Mouse (Mus musculus) heart, embryonic 12.5 days (tissue): Measurements from ENCODE around the gene Hmga1b. TPM values are rescaled to one million over a fixed set of nuclear protein-coding genes. Genes with fewer than 3 reads are reported as not detected.

Experiments used
- ATAC-seq: fragments of 200-750 bp; cut with Nextera tagmentation; 2 replicates; pipeline ENCODE4 v1.8.0; 2017; ENCODE audit warnings: moderate TSS enrichment, moderate library complexity; ENCODE audit not compliant: insufficient number of reproducible peaks, low FRiP score
- H3K27ac ChIP-seq: fragments of 300-500 bp; sonication (generic); 2 replicates; pipeline ENCODE4 v1.5.1; 2016; ENCODE audit warnings: mild to moderate bottlenecking, moderate library complexity; ENCODE audit not compliant: poor library complexity, severe bottlenecking
- H3K27me3 ChIP-seq: fragments of 300-500 bp; sonication (generic); replicated peaks from 2 replicates; pipeline ENCODE4 v1.6.1; 2016; ENCODE audit warnings: mild to moderate bottlenecking, moderate library complexity
- H3K36me3 ChIP-seq: fragments of 300-500 bp; sonication (generic); 2 replicates; pipeline ENCODE4 v1.6.1; 2016; ENCODE audit warnings: mild to moderate bottlenecking, moderate library complexity
- H3K4me1 ChIP-seq: fragments of 300-500 bp; sonication (generic); replicated peaks from 2 replicates; pipeline ENCODE4 v1.6.1; 2016; ENCODE audit warnings: mild to moderate bottlenecking
- H3K4me2 ChIP-seq: fragments of 300-500 bp; sonication (generic); 2 replicates; pipeline ENCODE4 v1.6.1; 2016; ENCODE audit warnings: mild to moderate bottlenecking, moderate library complexity
- H3K4me3 ChIP-seq: fragments of 300-500 bp; sonication (generic); 2 replicates; pipeline ENCODE4 v1.5.1; 2016; ENCODE audit warnings: mild to moderate bottlenecking
- H3K9ac ChIP-seq: fragments of 300-500 bp; sonication (generic); 2 replicates; pipeline ENCODE4 v1.6.1; 2016; ENCODE audit warnings: mild to moderate bottlenecking, moderate library complexity
- H3K9me3 ChIP-seq: fragments of 300-500 bp; sonication (generic); replicated peaks from 2 replicates; pipeline ENCODE4 v1.6.1; 2016; ENCODE audit warnings: mild to moderate bottlenecking, moderate library complexity
- WGBS: fragments of 180-500 bp; shearing (Covaris S2); methylation state at CpG from one replicate; pipeline ENCODE4 v1.1.7; 2016; 5-methylcytosine and 5-hydroxymethylcytosine counted together
- polyA plus RNA-seq: library from polyadenylated mRNA; unstranded; fragments of >200 nt; fragmentation: Nextera tagmentation; extraction: Ambion mirVana; gene quantifications from 2 replicates; pipeline ENCODE4 v1.2.1, GENCODE M21; 2016

The Hmga1b gene
- polyA plus RNA-seq, 1 experiment from 2014 or later, result 3.5 TPM

GRCm38 (mm10) chr11:120805375-120806298 lies 43.0 kb downstream of the Hmga1b start:
- Histone ChIP-seq H3K4me2 (no peak overlapping the region), H3K9me3 (no peaks in the 10 kb centered on the region), H3K9ac (no peak overlapping the region), H3K36me3 (peaks cover 59% of the 10 kb centered on the region), H3K4me1 (0 out of 2 replicates have a peak, but pooled peaks cover 1% of the 10 kb centered on the region), H3K4me3 (no peak overlapping the region), H3K27me3 (no peaks in the 10 kb centered on the region), H3K27ac (no peak overlapping the region)
- 90% methylated on average over 7 of the region's 7 CpGs for WGBS
- ATAC-seq, result no peak

- no peak for ATAC-seq
- Histone ChIP-seq H3K27me3 (no peaks in the 10 kb centered on the region), H3K4me2 (no peak overlapping the region), H3K4me3 (no peak overlapping the region), H3K4me1 (no peaks in the 10 kb centered on the region), H3K36me3 (peaks cover 82% of the 10 kb centered on the region), H3K9me3 (no peaks in the 10 kb centered on the region), H3K27ac (no peak overlapping the region), H3K9ac (no peak overlapping the region)
- WGBS, result 84% methylated on average over 12 of the region's 12 CpGs
Measured at GRCm38 (mm10) chr11:120808010-120808409, 45.4 kb downstream of the Hmga1b start.

GRCm38 (mm10) chr11:120812068-120812467 lies 49.5 kb downstream of the Hmga1b start:
- no peak for ATAC-seq
- 94% methylated on average over 16 of the region's 16 CpGs for WGBS

More at GRCm38 (mm10) chr11:120812068-120812467, 49.5 kb downstream of the Hmga1b start:
- H3K27me3 ChIP-seq, result no peaks in the 10 kb centered on the region
- H3K4me2 ChIP-seq, result no peak overlapping the region
- no peak overlapping the region for H3K27ac ChIP-seq
- H3K4me3 ChIP-seq, result no peak overlapping the region
- no peaks in the 10 kb centered on the region for H3K9me3 ChIP-seq
- no peak overlapping the region for H3K9ac ChIP-seq
- H3K36me3 ChIP-seq, result peaks cover 100% of the 10 kb centered on the region
- H3K4me1 ChIP-seq, result no peaks in the 10 kb centered on the region

Other genes starting within 250 kb of the Hmga1b start
- gene Gcgr, start 232.1 kb upstream of the Hmga1b start, polyA plus RNA-seq, result 1.2 and 1.4 TPM in 2 replicates
- gene Mcrip1, start 213.1 kb upstream of the Hmga1b start, polyA plus RNA-seq, result 126 and 130 TPM in 2 replicates
- gene Ppp1r27, start 211.7 kb upstream of the Hmga1b start, polyA plus RNA-seq, result not detected in 2 replicates
- 478 and 480 TPM in 2 replicates for gene P4hb, start 189.5 kb upstream of the Hmga1b start, polyA plus RNA-seq
- 422 and 442 TPM in 2 replicates for gene Arhgdia, start 181.2 kb upstream of the Hmga1b start, polyA plus RNA-seq
- 356 and 361 TPM in 2 replicates for gene Alyref, start 164.4 kb upstream of the Hmga1b start, polyA plus RNA-seq
- 174 and 175 TPM in 2 replicates for gene Anapc11, start 164.4 kb upstream of the Hmga1b start, polyA plus RNA-seq
- 13.6 and 20.3 TPM in 2 replicates for gene Npb, start 154.3 kb upstream of the Hmga1b start, polyA plus RNA-seq
- gene Pcyt2, start 144.9 kb upstream of the Hmga1b start, polyA plus RNA-seq, result 82.1 and 82.9 TPM in 2 replicates
- 20.1 and 20.4 TPM in 2 replicates for gene Sirt7, start 137.6 kb upstream of the Hmga1b start, polyA plus RNA-seq
- gene Mafg, start 129.2 kb upstream of the Hmga1b start, polyA plus RNA-seq, result 27.9 and 31.5 TPM in 2 replicates
- gene Pycr1, start 119.0 kb upstream of the Hmga1b start, polyA plus RNA-seq, result 23.1 and 23.9 TPM in 2 replicates
- 9.8 and 10.9 TPM in 2 replicates for gene Myadml2, start 114.6 kb upstream of the Hmga1b start, polyA plus RNA-seq
- 4.7 and 5.2 TPM in 2 replicates for gene Notum, start 101.6 kb upstream of the Hmga1b start, polyA plus RNA-seq
- 103 and 114 TPM in 2 replicates for gene Aspscr1, start 89.8 kb upstream of the Hmga1b start, polyA plus RNA-seq
- 117 and 119 TPM in 2 replicates for gene Cenpx, start 49.1 kb upstream of the Hmga1b start, polyA plus RNA-seq
- 35.2 and 37.0 TPM in 2 replicates for gene Lrrc45, start 48.9 kb upstream of the Hmga1b start, polyA plus RNA-seq
- gene Rac3, start 41.3 kb upstream of the Hmga1b start, polyA plus RNA-seq, result 7.6 and 8.4 TPM in 2 replicates
- 4.3 and 5.4 TPM in 2 replicates for gene Dcxr, start 35.5 kb upstream of the Hmga1b start, polyA plus RNA-seq
- gene Cbr2, start 30.7 kb upstream of the Hmga1b start, polyA plus RNA-seq, result 1.1 and 1.9 TPM in 2 replicates
- gene Rfng, start 21.4 kb downstream of the Hmga1b start, polyA plus RNA-seq, result 23.2 and 24.9 TPM in 2 replicates
- 139 and 140 TPM in 2 replicates for gene Gps1, start 21.5 kb downstream of the Hmga1b start, polyA plus RNA-seq
- 48.0 and 48.3 TPM in 2 replicates for gene Dus1l, start 33.6 kb downstream of the Hmga1b start, polyA plus RNA-seq
- gene Fasn, start 61.8 kb downstream of the Hmga1b start, polyA plus RNA-seq, result 45.1 and 47.5 TPM in 2 replicates
- gene Ccdc57, start 170.1 kb downstream of the Hmga1b start, polyA plus RNA-seq, result 4.7 and 4.9 TPM in 2 replicates
- 289 and 290 TPM in 2 replicates for gene Slc16a3, start 185.7 kb downstream of the Hmga1b start, polyA plus RNA-seq
- 94.7 and 95.4 TPM in 2 replicates for gene Csnk1d, start 228.5 kb downstream of the Hmga1b start, polyA plus RNA-seq